Mouse (Mus musculus) heart, embryonic 13.5 days (tissue): ENCODE measurements around the gene Cpne6. TPM values are rescaled to one million over a fixed set of nuclear protein-coding genes. Genes with fewer than 3 reads are reported as not detected.

Experiments
- ATAC-seq: fragments of 200-750 bp; cut with Nextera tagmentation; 2 replicates; pipeline ENCODE4 v1.8.0; 2017; ENCODE audit warnings: moderate TSS enrichment; ENCODE audit not compliant: insufficient number of reproducible peaks, low FRiP score, low TSS enrichment; ENCODE audit errors: extremely low read depth
- H3K27ac ChIP-seq: fragments of 300-500 bp; sonication (generic); replicated peaks from 2 replicates; pipeline ENCODE4 v1.5.1; 2015; ENCODE audit warnings: moderate library complexity, mild to moderate bottlenecking, inconsistent platforms
- H3K27me3 ChIP-seq: fragments of 300-500 bp; sonication (generic); replicated peaks from 2 replicates; pipeline ENCODE4 v1.6.1; 2015; ENCODE audit warnings: mild to moderate bottlenecking, inconsistent platforms
- H3K36me3 ChIP-seq: fragments of 300-500 bp; sonication (generic); 2 replicates; pipeline ENCODE4 v1.6.1; 2015; ENCODE audit warnings: mild to moderate bottlenecking, inconsistent platforms
- H3K4me1 ChIP-seq: fragments of 300-500 bp; sonication (generic); 2 replicates; pipeline ENCODE4 v1.6.1; 2015; ENCODE audit warnings: inconsistent platforms
- H3K4me2 ChIP-seq: fragments of 300-500 bp; sonication (generic); 2 replicates; pipeline ENCODE4 v1.6.1; 2015; ENCODE audit warnings: inconsistent platforms, mild to moderate bottlenecking, moderate library complexity
- H3K4me3 ChIP-seq: fragments of 300-500 bp; sonication (generic); 2 replicates; pipeline ENCODE4 v1.5.1; 2015; ENCODE audit warnings: moderate library complexity, mild to moderate bottlenecking, inconsistent platforms
- H3K9ac ChIP-seq: fragments of 300-500 bp; sonication (generic); 2 replicates; pipeline ENCODE4 v1.6.1; 2015; ENCODE audit warnings: inconsistent platforms, mild to moderate bottlenecking, moderate library complexity
- H3K9me3 ChIP-seq: fragments of 300-500 bp; sonication (generic); 2 replicates; pipeline ENCODE4 v1.6.1; 2016; ENCODE audit warnings: inconsistent platforms
- WGBS: fragments of 180-500 bp; shearing (Covaris S2); methylation state at CpG from one replicate; pipeline ENCODE4 v1.1.7; 2015; ENCODE audit warnings: mixed read lengths; 5-methylcytosine and 5-hydroxymethylcytosine counted together
- polyA plus RNA-seq: library from polyadenylated mRNA; unstranded; fragments of >200 nt; fragmentation: Nextera tagmentation; extraction: Ambion mirVana; gene quantifications from 2 replicates; pipeline ENCODE4 v1.2.1, GENCODE M21; 2015

Gene Cpne6
- polyA plus RNA-seq, 1 experiment from 2014 or later, result 0.47 TPM

GRCm38 (mm10) chr14:55497449-55497821, 12.8 kb upstream of the Cpne6 start:
- ATAC-seq, result no peak
- Histone ChIP-seq H3K4me2 (no peak overlapping the region), H3K27me3 (peaks cover 12% of the 10 kb centered on the region), H3K9ac (0 out of 2 replicates have a peak overlapping the region, but pooled peaks have one; percentile 17), H3K4me3 (no peak overlapping the region), H3K4me1 (peaks cover 18% of the 10 kb centered on the region), H3K9me3 (no peaks in the 10 kb centered on the region), H3K36me3 (no peaks in the 10 kb centered on the region), H3K27ac (no peak overlapping the region)
- 25% methylated on average over 6 of the region's 6 CpGs for WGBS

GRCm38 (mm10) chr14:55505612-55506011, 4.6 kb upstream of the Cpne6 start:
- no peak overlapping the region for H3K4me3 ChIP-seq
- no peak overlapping the region for H3K4me2 ChIP-seq
- peaks cover 6% of the 10 kb centered on the region for H3K4me1 ChIP-seq
- ATAC-seq, result no peak
- H3K27ac ChIP-seq, result no peak overlapping the region
- H3K9ac ChIP-seq, result no peak overlapping the region
- 76% methylated on average over 9 of the region's 9 CpGs for WGBS
- H3K9me3 ChIP-seq, result no peaks in the 10 kb centered on the region
- no peaks in the 10 kb centered on the region for H3K36me3 ChIP-seq
- H3K27me3 ChIP-seq, result peaks cover 32% of the 10 kb centered on the region

- H3K4me2 ChIP-seq, result no peak overlapping the region
- no peak overlapping the region for H3K9ac ChIP-seq
- H3K4me1 ChIP-seq, result peaks cover 13% of the 10 kb centered on the region
- peaks cover 48% of the 10 kb centered on the region for H3K27me3 ChIP-seq
- no peak overlapping the region for H3K4me3 ChIP-seq
- 37% methylated on average over 7 of the region's 7 CpGs for WGBS
- H3K9me3 ChIP-seq, result no peaks in the 10 kb centered on the region
- no peak for ATAC-seq
- no peaks in the 10 kb centered on the region for H3K36me3 ChIP-seq
- no peak overlapping the region for H3K27ac ChIP-seq
Observed at GRCm38 (mm10) chr14:55507801-55508200, 2.4 kb upstream of the Cpne6 start.

DNA sequence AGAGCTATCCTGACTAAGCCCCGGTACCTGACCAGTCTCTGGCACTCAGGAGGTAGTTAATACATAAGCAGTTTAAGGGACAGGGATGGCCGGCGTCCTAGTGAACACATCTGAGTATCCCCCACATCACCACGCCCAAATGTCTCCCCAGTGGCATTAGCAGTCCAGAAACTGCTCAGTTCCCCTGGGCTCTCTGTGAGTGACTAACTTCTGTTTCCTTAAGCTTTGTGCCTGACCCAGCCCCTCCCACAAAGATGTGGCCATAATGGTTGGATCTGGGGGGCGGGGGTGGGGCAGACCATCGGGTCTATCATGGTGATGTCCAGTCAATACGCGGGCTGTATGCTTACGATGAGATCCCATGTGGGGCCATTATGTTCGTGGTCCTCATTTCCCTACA, 705 bp upstream of the Cpne6 start:
- Histone ChIP-seq H3K27me3 (peaks cover 61% of the 10 kb centered on the region), H3K4me2 (no peak overlapping the region), H3K36me3 (no peaks in the 10 kb centered on the region), H3K9me3 (no peaks in the 10 kb centered on the region), H3K27ac (no peak overlapping the region), H3K4me3 (no peak overlapping the region), H3K9ac (no peak overlapping the region), H3K4me1 (peaks cover 13% of the 10 kb centered on the region)
- 80% methylated on average over 10 of the region's 10 CpGs for WGBS
- no peak for ATAC-seq

DNA sequence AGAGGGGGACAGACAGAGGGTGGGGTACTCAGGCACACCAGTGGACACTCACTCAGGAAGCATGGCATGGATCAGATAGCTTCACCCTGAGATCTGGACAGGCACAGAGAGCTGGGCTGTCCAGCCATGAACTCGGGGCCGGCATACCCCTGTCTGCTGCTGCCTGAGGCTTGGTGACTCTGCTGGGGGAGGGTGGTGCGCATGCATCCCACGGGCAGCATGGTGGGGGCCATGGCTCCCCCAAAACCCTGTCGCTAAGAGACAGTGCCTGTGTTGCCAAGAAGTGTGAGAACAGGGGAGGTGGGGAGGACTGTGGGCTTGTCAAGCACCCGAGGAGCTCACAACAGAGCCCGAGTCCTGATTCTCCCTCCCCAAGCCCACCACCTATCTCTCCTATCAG, 792 bp downstream of the Cpne6 start:
- Histone ChIP-seq H3K9me3 (no peaks in the 10 kb centered on the region), H3K27me3 (peaks cover 74% of the 10 kb centered on the region), H3K36me3 (no peaks in the 10 kb centered on the region), H3K4me1 (peaks cover 13% of the 10 kb centered on the region), H3K9ac (no peak overlapping the region), H3K4me3 (no peak overlapping the region), H3K4me2 (peak overlapping the region; percentile 42), H3K27ac (no peak overlapping the region)
- 31% methylated on average over 7 of the region's 7 CpGs for WGBS
- ATAC-seq, result peak; percentile 8; the same call in 1 of the 2 replicates

DNA sequence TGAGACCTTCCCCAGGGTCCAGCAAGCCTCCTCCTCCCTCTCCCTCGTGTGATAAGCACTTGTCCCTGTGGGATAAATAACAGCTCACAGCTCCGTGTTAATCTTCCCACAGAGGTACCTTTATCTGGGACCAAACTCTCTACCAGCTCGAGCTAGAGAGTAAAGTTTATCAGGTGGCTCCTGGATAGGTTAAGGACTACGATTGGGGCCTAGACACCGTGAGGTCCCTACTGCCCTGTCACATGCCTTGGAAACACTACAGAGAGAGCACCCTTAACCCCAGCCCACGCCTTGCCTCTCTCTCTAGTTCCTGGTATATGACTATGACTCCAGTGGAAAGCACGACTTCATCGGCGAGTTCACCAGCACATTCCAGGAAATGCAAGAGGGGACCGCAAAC, 3.7 kb downstream of the Cpne6 start:
- WGBS, result 31% methylated on average over 10 of the region's 10 CpGs
- no peaks in the 10 kb centered on the region for H3K36me3 ChIP-seq
- H3K4me1 ChIP-seq, result peaks cover 13% of the 10 kb centered on the region
- no peaks in the 10 kb centered on the region for H3K9me3 ChIP-seq
- no peak for ATAC-seq
- H3K27ac ChIP-seq, result no peak overlapping the region
- H3K4me3 ChIP-seq, result no peak overlapping the region
- H3K9ac ChIP-seq, result no peak overlapping the region
- no peak overlapping the region for H3K4me2 ChIP-seq
- H3K27me3 ChIP-seq, result peaks cover 83% of the 10 kb centered on the region

- Histone ChIP-seq H3K27ac (no peak overlapping the region), H3K4me1 (peaks cover 13% of the 10 kb centered on the region), H3K9me3 (no peaks in the 10 kb centered on the region), H3K36me3 (no peaks in the 10 kb centered on the region), H3K4me2 (no peak overlapping the region), H3K27me3 (peaks cover 89% of the 10 kb centered on the region), H3K9ac (no peak overlapping the region), H3K4me3 (no peak overlapping the region)
- WGBS, result 74% methylated on average over 4 of the region's 4 CpGs
- ATAC-seq, result no peak
Observed at GRCm38 (mm10) chr14:55515846-55516245, 5.6 kb downstream of the Cpne6 start.

DNA sequence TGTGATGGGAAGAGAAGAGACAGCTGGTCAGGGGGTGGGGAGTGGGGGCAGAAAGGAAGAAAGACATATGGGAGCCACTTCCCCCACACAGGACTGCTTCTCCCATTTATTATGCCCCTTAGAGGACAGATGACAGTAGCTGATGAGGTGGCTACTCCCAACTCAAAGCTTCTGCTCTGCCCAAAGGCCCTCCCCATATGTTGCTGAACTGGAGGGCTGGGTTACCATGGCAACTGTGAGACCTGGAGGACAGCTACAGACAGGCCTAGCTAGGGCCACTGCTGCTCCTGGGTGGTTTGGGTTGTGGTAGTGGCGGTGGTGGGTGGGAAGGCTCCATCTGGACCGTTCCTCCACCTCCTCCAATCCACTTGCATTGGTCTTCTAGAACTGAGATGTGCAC, 8.7 kb downstream of the Cpne6 start:
- ATAC-seq, result no peak
- WGBS, result 51% methylated on average over 2 of the region's 2 CpGs
- H3K36me3 ChIP-seq, result no peaks in the 10 kb centered on the region
- peaks cover 93% of the 10 kb centered on the region for H3K27me3 ChIP-seq
- H3K9ac ChIP-seq, result no peak overlapping the region
- no peak overlapping the region for H3K4me2 ChIP-seq
- H3K27ac ChIP-seq, result no peak overlapping the region
- no peak overlapping the region for H3K4me3 ChIP-seq
- H3K4me1 ChIP-seq, result peaks cover 12% of the 10 kb centered on the region
- no peaks in the 10 kb centered on the region for H3K9me3 ChIP-seq

DNA sequence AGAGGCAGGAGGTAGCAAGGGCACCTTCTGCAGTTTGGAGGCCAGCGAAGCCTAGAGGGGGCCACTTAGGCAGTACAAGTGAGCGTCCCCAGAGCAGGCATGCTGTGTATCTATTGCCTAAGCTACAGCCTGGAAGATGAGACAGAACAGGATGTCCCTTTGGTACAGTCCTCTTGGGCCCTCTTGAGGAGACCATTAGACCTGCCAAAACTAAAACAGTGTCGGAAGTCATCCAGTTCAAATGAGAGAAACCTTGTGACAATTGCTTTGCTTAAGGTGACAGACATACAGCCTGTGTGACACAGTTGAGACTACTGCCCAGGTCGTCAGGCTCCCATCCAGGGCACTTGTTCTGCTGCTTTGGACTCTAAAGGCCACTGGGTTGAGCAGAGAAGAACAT, 9.4 kb downstream of the Cpne6 start:
- Histone ChIP-seq H3K27me3 (peaks cover 97% of the 10 kb centered on the region), H3K4me2 (no peak overlapping the region), H3K4me1 (peaks cover 18% of the 10 kb centered on the region), H3K4me3 (no peak overlapping the region), H3K9ac (no peak overlapping the region), H3K9me3 (no peaks in the 10 kb centered on the region), H3K27ac (no peak overlapping the region), H3K36me3 (no peaks in the 10 kb centered on the region)
- ATAC-seq, result no peak
- WGBS, result 55% methylated on average over 4 of the region's 4 CpGs

DNA sequence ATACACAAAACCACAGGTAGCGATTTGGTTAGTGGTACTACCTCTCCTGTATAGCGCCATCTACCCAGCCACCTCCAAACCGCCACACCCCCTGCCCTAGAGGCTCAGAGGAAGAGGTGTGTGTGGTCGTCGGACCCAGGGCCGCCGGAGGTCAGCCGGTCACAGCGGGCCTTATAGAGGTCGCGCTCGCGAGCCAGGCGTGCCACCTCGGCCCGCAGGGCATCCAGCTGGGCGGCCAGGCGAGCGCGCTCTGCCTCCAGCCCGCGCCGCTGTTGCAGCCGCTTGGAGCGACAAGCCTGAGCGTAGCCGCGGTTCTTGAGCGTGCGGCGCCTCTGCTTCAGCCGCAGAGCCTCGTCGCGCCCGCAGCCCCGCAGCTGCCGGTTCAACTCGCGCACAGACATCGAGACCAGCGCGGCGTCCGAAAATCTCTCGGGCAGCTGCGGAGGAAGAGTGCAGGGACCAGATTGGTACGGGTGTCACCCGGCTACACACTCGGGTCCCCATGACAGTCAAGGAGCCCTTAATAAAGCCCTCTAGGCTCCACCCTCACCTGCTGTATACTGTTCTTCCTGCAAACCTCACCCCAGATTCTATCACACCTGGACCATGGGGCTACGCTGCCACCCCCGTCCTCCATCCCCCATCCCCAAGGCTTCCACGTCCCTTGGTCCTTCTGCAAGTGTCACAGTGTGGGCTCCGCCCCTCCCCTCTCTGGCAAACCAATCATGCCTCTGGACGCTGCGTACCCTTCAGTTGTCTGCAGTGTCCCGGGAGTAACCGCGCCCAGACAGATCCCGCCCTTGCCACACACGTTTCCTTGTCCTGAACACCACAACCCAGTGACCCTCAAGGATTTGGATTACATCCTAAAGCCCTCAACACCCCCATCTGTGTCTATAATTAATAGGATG, 10.5 kb downstream of the Cpne6 start:
- H3K4me2 ChIP-seq, result peak overlapping the region; percentile 94

GRCm38 (mm10) chr14:55524062-55524461, 13.8 kb downstream of the Cpne6 start:
- peaks cover 25% of the 10 kb centered on the region for H3K4me1 ChIP-seq
- no peaks in the 10 kb centered on the region for H3K36me3 ChIP-seq
- H3K4me2 ChIP-seq, result no peak overlapping the region
- H3K27ac ChIP-seq, result no peak overlapping the region
- 37% methylated on average over 4 of the region's 4 CpGs for WGBS
- no peak for ATAC-seq
- H3K4me3 ChIP-seq, result no peak overlapping the region
- H3K27me3 ChIP-seq, result peaks cover 75% of the 10 kb centered on the region
- H3K9ac ChIP-seq, result no peak overlapping the region
- no peaks in the 10 kb centered on the region for H3K9me3 ChIP-seq

More for the DNA sequence above, 10.5 kb downstream of the Cpne6 start:
- Histone ChIP-seq H3K9me3 (no peaks in the 10 kb centered on the region), H3K36me3 (no peaks in the 10 kb centered on the region), H3K27me3 (peaks cover 97% of the 10 kb centered on the region), H3K4me1 (peaks cover 25% of the 10 kb centered on the region), H3K9ac (peak overlapping the region; percentile 78), H3K27ac (no peak overlapping the region), H3K4me3 (peak overlapping the region; percentile 61)
- no peak for ATAC-seq
- under 1% methylated on average over 61 of the region's 61 CpGs for WGBS

DNA sequence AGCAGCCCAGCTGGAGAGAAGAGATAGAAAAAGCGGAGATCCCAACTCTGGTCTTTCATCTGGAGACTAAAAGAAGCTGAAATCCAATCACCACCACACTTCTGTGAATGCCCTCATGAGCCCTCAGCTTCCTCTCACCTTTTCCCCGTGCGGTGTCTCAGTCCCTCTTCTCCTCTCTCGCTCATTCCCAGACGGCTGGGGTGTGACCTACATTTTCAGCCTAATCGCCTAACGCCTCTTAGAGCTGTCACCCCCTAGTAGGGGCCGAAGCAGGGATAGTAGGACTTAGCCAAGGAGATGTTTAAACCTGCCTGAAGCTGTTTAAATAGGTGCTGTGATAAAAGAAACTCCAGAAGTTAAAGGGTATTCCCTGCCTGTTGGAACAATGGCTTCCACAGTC, 14.5 kb downstream of the Cpne6 start, which contains the start of gene Nrl:
TSS of gene Nrl (minus strand) at position 197 of the 400 bp plus-strand sequence.
- H3K9me3 ChIP-seq, result no peaks in the 10 kb centered on the region
- ATAC-seq, result no peak
- no peak within 1 kb of the TSS for H3K4me3 ChIP-seq
- peaks cover 25% of the 10 kb centered on the region for H3K4me1 ChIP-seq
- no peak within 1 kb of the TSS for H3K9ac ChIP-seq
- WGBS, result 13% methylated on average over 8 of the region's 8 CpGs
- peaks cover 75% of the 10 kb centered on the region for H3K27me3 ChIP-seq
- no peak within 1 kb of the TSS for H3K27ac ChIP-seq
- H3K36me3 ChIP-seq, result no peaks in the 10 kb centered on the region
- H3K4me2 ChIP-seq, result no peak within 1 kb of the TSS
